Mouse (Mus musculus): Measurements from ENCODE around the gene Naglu. TPM values are rescaled to one million over a fixed set of nuclear protein-coding genes. Genes with fewer than 3 reads are reported as not detected.
A peak's percentile ranks its signal among the peaks of the same experiment; 100 is the strongest.
"Not testable (repeated sequence)": the region's sequence is repeated elsewhere in the genome, so short reads cannot be mapped to it uniquely, and the experiment has no call there.

Gene Naglu
- total RNA-seq, 2 experiments from 2014 or later: 36.9 to 37.8 TPM

DNA sequence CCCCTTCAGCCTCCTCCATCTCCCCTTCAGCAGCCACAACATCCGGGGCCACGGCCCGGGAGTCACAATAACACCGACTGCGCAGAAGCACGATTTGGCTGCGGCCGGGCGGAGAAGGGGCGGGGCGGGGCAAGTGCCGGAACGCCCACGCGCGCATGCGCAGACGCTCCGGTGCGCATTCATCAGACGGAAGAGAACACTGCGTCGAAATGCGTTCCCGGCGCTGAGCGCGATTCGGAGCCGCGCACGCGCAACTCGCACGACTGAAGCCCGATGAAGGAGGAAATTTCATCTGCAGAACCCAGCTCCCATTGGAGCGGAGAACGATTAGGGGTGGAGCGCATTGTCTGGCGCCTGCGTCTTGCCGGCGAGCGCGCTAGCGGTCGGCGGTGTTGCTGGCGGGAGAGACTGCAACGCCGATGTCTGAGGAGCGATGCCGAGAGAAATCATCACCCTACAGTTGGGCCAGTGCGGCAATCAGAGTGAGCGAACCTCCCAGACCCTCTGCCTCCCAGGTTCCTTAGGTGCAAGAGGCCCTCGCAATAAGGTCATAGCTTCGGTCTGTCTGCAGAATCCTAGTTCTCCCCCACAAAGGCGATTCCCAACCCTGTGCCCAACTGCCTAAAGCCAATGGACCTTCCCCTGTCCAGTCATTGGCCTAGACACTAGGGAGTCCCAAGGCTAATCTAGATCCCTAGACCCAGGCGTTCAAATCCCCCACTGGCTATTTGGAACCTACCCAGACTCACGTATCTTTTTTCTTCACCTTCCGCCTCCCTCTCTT lies 50.1 kb downstream of the Naglu start, which contains the start of the genes Retreg3 and Tubg1:
Retreg3 (minus strand) TSS at position 133 of the 784 bp plus-strand sequence.
Tubg1 (plus strand) TSS at position 178 of the 784 bp plus-strand sequence.
- peak; percentile 96 to 99 for DNase-seq (ENCODE audit: low spot score in 2 of 2)

DNA sequence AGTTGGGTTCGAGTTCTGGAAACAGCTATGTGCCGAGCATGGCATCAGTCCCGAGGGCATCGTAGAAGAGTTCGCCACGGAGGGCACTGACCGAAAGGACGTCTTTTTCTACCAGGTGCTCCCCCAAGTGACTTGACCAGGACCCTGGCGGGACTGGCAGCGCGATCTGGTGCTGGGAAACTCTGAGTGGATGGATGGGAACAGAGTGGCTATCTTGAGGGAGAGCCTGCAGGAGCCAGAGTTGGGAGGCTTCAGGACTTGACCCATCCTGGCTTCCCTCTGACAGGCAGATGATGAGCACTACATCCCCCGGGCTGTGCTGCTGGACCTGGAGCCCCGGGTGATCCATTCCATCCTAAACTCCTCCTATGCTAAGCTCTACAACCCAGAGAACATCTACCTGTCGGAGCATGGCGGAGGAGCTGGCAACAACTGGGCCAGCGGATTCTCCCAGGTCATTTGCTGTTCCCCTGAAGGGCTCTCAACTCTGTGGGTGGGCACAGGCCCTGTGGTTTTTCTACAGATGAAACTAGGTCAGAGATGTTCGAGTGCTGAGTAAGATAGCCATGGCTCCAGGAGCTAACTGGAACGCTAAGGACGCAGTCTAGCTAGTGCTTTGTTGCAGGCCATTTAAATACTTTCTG lies 50.9 kb downstream of the Naglu start:
- no peak for DNase-seq (ENCODE audit: low spot score in 2 of 2)

DNA sequence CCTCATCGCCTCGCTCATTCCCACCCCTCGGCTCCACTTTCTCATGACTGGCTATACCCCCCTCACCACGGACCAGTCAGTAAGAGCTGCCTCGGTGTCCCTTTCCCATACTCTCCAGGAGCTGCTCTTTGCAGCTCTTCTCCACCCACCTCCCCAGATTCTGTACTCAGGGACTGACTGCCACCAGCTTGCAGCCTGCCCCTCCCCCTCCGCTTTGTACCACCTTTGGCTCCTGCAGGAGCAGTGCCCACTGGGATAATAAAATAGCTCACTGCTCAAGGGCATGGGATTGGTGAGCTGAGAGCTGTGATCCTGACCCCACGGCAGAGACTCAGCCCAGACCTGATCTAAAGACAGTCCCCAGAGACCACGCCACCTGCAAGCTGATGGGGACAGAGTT lies 54.7 kb downstream of the Naglu start:
- DNase-seq (ENCODE audit: low spot score in 2 of 2): not testable (repeated sequence)

DNA sequence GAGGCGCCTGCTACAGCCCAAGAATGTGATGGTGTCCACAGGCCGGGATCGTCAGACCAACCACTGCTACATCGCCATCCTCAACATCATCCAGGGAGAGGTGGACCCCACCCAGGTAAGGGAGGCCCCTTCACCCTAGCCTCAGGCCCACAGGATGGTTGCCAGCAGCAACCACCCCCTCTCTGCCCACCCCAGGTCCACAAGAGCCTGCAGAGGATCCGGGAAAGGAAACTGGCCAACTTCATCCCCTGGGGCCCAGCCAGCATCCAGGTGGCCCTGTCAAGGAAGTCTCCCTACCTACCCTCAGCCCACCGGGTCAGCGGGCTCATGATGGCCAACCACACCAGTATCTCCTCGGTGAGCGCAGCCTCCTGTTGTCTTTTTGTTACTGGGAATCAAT lies 55.2 kb downstream of the Naglu start:
- not testable (repeated sequence) for DNase-seq (ENCODE audit: low spot score in 2 of 2)

DNA sequence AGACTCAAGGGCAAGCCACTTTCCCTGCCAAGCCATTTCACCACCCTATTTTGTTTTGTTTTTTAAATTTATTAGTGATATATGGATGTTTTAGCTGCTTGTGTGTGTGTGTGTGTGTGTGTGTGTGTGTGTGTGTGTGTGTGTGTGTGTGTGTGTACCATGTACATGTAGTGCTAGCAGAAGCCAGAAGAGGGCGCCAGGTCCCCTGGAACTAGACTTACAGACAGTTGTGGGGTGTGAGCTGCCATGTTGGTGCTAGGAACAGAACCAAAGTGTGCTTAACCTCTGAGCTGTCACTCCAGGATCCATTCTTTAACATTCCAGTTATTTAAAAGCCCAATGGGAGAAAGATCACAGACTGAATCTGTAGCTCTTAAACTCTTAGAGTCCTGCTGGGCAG lies 57.3 kb downstream of the Naglu start:
- DNase-seq (ENCODE audit: low spot score in 2 of 2): no peak

Small RNA genes within 50 kb of the gene (microRNA-seq; reads per million reads assigned to microRNA genes)
- 0.79 reads per million for gene Mir6928

Other genes with a start within 250 kb of the Naglu start
- 10 to 100 TPM; 68.2 to 68.7 TPM for gene Stat5b, start 219.3 kb upstream of the Naglu start, total RNA-seq (2021)
- gene Stat5a, start 210.7 kb upstream of the Naglu start, total RNA-seq (2021): 10 to 100 TPM; 34.1 to 42.1 TPM
- gene Stat3, start 130.5 kb upstream of the Naglu start, total RNA-seq (2021): 10 to 100 TPM; 72.8 to 74.9 TPM
- gene Cavin1, start 99.1 kb upstream of the Naglu start, total RNA-seq (2021): 100 to 1,000 TPM; 294 to 319 TPM
- 100 to 1,000 TPM; 103 to 106 TPM for gene Atp6v0a1, start 60.6 kb upstream of the Naglu start, total RNA-seq (2021)
- under 1 TPM; 0.50 to 0.62 TPM for gene Hsd17b1, start 8.4 kb downstream of the Naglu start, total RNA-seq (2021)
- 10 to 100 TPM; 59.8 to 65.6 TPM for gene Coasy, start 12.6 kb downstream of the Naglu start, total RNA-seq (2021)
- gene Mlx, start 17.3 kb downstream of the Naglu start, total RNA-seq (2021): 10 to 100 TPM; 27.3 to 27.5 TPM
- gene Psmc3ip, start 25.4 kb downstream of the Naglu start, total RNA-seq (2021): 10 to 100 TPM; 10.3 to 11.9 TPM
- gene Retreg3, start 49.9 kb downstream of the Naglu start, total RNA-seq (2021): 10 to 100 TPM; 51.8 to 52.6 TPM
- gene Tubg1, start 49.9 kb downstream of the Naglu start, total RNA-seq (2021): 10 to 100 TPM; 42.0 to 42.6 TPM
- gene Tubg2, start 85.9 kb downstream of the Naglu start, total RNA-seq (2021): 1 to 10 TPM; 7.7 to 8.1 TPM
- gene Cntnap1, start 100.5 kb downstream of the Naglu start, total RNA-seq (2021): 1 to 10 TPM; 3.9 to 4.1 TPM
- gene Plekhh3, start 101.3 kb downstream of the Naglu start, total RNA-seq (2021): 10 to 100 TPM; 26.9 to 30.7 TPM
- under 1 TPM in 1 of 2 experiments, not detected in 1; 0.22 TPM for gene Ccr10, start 105.4 kb downstream of the Naglu start, total RNA-seq (2021)
- 10 to 100 TPM; 38.8 to 40.3 TPM for gene Ezh1, start 156.5 kb downstream of the Naglu start, total RNA-seq (2021)
- gene Ramp2, start 176.0 kb downstream of the Naglu start, total RNA-seq (2021): 10 to 100 TPM; 85.7 to 96.0 TPM
- 100 to 1,000 TPM; 106 to 111 TPM for gene Vps25, start 183.7 kb downstream of the Naglu start, total RNA-seq (2021)
- 10 to 100 TPM in 1 of 2 experiments, 1 to 10 TPM in 1; 3.8 to 20.0 TPM for gene Wnk4, start 190.6 kb downstream of the Naglu start, total RNA-seq (2021)
- 1 to 10 TPM; 1.1 to 1.3 TPM for gene Cntd1, start 209.0 kb downstream of the Naglu start, total RNA-seq (2021)
- gene Coa3, start 209.1 kb downstream of the Naglu start, total RNA-seq (2021): 10 to 100 TPM; 62.9 to 67.1 TPM
- 100 to 1,000 TPM; 144 to 147 TPM for gene Becn1, start 232.3 kb downstream of the Naglu start, total RNA-seq (2021)
- gene Psme3, start 246.2 kb downstream of the Naglu start, total RNA-seq (2021): 100 to 1,000 TPM; 122 to 124 TPM